Mouse (Mus musculus) stomach, postnatal 0 days (tissue): Measurements from ENCODE around the gene Nasp.

Source experiments
- CTCF ChIP-seq: IDR thresholded peaks from 2 replicates; pipeline ENCODE4 v1.5.1; 2016; ENCODE audit warnings: antibody characterized with exemption, low read depth, mild to moderate bottlenecking, moderate library complexity
- EP300 ChIP-seq: optimal IDR thresholded peaks from 2 replicates; pipeline ENCODE3; 2016; ENCODE audit warnings: antibody characterized with exemption

DNA sequence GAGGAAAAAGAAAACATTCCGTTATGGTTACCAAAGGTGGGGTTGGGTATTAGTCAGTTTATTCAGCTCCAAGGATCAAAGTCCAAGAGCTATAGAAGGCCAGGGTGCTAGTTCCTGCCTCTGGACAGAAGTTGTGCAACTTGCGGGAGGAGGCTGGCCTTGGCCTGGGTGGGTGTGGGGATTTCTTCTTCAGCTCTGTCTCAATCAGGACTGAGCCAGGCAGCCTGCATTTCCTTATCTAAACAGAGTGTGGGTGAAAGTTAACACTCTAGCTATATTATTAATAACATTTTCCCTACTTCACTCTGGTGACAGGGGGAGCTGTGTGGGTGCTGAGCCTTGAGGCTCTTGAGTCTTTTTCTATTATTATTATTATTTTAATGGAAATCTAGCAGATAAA, 45.0 kb upstream of the Nasp start:
- TF ChIP-seq CTCF (peak; percentile 45), EP300 (no peak)
